Mouse (Mus musculus) T-helper 2 cell (primary cell): ENCODE measurements around the gene Cd3g.

Source experiments
- in situ Hi-C: fragments of 300-600 bp; cut with MboI, MseI; formaldehyde crosslinking; loops from one replicate; pipeline ENCODE4 v1.15.1; 2025; ENCODE audit warnings: high pct_unique_total_duplicates

Cd3g gene

DNA sequence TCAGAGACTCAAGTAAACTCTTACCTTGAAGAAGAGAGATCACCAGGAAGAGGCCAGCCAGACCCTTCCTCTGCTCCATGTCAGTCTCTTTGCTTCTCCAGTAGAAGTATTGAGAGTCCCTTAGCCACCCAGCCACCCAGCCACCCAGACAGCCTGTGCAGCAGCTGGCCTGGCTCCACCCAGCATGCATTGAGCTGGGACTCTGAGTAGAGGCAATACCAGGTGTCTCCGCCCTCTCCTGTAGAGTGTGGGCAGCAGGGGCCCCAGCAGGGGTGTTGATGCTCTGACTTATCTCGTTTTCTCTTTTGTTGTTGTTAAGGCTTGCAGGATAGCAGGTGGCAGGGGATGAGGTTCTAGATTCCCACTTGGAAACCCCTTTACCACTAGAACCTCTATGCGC, at the start of gene Cd3g:
TSS of gene Cd3g (minus strand) at position 190 of the 400 bp plus-strand sequence.
- in situ Hi-C loops: no loop called here

DNA sequence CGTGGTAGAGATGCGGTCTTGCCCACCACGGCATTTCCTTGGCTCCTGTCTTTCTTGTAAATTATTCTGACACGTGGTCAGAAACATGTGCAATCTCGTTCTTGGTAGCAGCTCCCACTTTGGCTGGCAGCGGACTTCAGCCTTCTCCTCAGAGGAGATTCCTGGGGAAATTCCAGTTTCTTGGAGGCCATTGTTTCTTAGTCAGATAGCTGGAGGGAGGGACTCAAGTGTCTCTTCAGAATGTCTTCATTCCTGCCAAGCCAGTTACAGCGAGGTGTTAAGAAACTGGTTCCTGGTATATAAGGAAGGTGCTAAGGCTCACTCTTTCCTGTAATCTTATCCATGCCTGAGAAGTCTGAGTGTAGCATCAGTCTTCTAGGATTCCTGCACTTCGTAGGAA, 47.1 kb upstream of the Cd3g start:
- in situ Hi-C loops: loop anchor here (5.0 to 10.0 kb wide), 2 partner anchors 115 to 377 kb away; no protein-coding TSS in a partner anchor

DNA sequence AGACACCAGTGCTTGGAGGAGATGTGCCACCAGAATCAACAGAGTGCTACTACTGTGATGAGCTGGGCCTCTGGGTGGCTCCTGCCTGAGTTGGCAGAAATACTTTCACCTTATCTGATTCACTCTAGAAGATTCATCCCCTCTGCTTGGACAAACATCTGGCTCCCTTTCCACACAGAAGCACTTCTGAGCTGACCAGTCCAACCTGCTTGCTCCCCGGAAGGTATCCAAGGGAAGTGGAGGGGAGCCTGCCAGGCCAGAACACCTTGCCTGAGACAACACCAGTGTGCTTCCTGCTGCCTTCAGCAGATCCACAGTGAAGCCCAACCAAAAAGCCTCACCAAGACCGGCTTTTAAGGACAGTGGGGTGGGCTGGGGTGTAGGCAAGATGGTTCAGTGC, 44.0 kb upstream of the Cd3g start:
- in situ Hi-C loops: loop anchor here (10.0 kb wide), 1 partner anchor 381 kb away; no protein-coding TSS in a partner anchor

DNA sequence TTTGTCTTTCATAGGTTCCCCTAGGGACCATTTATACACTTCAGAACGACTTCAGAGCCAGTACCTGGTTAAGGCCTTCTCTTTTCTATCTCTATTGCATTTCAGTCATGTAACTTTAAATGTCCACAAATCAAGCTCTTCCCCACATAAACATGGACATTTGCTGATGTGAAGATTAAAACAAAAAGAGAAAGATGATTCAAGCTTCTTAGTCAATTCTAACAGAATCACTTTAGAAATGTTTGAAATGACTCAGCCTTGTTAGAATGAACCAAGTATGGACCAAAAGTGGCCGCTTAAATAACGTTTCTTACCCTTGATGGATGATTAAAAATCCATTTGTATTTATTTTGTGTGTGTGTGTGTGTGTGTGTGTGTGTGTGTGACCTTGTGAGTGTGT, 43.4 kb upstream of the Cd3g start:
- in situ Hi-C loops: loop anchor here (10.0 kb wide), 1 partner anchor 381 kb away; no protein-coding TSS in a partner anchor

DNA sequence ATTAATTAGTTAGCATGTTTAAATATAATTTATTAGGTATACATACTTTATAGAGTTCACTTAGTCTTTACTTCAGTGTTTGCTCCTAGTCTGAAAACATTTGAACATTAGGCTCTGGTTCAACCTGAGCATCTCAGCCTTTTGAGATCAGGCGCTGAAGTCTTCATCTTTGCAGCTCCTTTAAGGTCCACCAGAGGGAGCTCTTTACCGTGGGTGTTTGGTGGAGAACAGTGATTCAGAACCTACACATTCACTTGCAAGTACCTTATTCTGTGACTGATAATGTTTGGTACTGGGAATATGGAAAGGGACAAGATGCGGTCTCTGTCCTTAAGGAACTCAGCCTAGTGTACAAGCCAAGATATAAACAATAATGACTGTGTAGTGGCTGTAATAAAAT, 42.6 kb upstream of the Cd3g start:
- in situ Hi-C loops: loop anchor here (10.0 kb wide), 1 partner anchor 382 kb away; no protein-coding TSS in a partner anchor

DNA sequence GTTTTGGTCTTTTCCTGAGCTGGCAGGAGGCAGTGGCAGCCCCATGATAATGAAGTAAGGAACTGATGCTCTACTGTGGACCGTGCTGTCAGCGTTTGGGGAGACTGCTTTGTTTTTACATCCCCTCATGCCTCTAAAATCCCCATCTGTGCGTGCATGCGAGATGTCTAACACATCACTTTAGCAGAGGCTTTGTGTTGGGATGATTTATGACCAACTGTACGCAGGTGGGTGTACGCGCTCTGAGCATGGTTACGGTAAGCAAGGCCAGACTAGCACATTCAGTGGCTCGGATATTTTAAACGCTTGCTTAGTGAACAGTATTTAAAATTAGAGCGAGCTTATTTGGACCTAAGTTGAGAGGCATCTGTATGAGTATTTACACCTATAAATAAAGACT, 37.8 kb upstream of the Cd3g start:
- in situ Hi-C loops: no loop called here

DNA sequence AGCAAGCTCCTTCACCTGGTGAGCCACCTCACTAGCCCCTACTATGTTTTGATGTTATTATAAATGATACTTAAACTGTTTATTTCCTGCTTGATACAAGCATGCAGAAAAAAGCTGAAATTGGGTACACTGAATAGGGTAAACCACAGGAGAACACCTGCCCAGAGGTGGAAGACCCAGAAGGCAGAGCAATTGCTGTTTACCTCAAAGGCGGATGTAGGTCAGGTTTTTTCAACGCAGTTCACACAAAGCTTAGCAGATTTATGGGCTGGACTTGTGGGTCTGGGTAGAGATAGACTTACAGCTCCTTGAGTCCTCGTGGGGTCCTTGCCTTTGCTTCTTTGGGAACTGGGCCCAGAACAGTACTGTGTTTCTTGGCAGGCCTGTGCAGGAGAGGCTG, 35.6 kb upstream of the Cd3g start:
- in situ Hi-C loops: no loop called here

DNA sequence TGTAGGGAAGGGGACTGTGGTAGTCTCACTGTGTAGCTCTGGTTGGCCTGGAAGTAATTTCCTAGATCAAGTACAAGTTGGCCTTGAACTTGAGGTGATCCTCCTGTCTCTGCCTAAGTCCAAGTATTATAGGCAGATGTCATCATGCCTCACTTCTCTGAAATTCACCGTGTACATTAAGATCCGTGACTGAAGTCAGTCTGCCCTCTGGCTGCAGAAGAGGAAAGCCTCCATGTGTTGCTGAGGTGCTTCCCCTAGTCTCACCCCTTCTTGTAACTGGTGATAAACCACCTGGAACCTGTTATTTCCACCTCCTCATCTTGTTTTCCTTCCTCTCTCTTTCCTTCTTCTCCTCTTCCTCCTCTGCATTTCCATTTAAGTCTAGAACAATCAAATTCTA, 34.6 kb upstream of the Cd3g start:
- in situ Hi-C loops: loop anchor here (5.0 kb wide), 1 partner anchor 42 kb away; the partner anchor contains the start of gene Mpzl3

DNA sequence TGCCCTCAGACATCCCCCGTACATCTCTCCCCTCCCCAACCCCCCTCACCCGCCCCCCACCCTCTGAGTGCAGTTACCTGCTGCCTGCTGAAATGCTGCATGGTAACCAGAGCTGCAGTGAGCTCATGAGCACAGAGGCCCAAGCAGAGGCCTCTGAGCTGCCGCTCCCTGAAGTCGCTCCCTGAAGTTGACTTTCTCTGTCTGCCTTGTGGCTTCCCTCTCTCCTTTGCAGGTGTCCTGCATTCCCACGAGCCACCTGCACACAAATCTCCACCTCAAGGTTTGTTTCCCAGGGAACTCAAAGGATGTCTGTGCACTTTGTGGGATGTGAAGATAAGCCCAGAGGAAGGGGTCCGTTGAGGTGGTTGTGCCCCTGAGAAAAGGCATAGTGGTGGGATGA, 31.1 kb upstream of the Cd3g start:
- in situ Hi-C loops: loop anchor here (5.0 kb wide), 1 partner anchor 46 kb away; the partner anchor contains the start of gene Mpzl3

DNA sequence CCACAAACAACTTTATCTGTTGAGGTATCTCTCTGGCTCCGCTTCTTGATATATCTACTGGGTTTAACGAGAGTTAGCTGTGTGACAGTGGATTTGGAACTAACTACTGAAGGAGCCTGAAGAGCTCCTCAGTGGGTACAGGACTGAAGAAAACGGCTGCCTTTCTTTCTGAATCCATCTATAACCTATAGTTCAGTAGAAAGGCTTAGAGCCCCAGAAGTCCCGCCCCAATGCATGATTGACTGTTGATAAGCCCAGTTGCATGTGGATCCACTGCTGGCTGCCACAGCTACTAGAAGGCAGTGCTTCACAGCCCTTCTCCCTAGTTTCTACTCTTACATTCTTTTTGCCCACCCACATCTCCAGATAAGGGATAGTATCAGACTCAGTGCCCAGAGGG, 30.2 kb upstream of the Cd3g start:
- in situ Hi-C loops: loop anchor here (5.0 kb wide), 1 partner anchor 47 kb away; the partner anchor contains the start of gene Mpzl3

DNA sequence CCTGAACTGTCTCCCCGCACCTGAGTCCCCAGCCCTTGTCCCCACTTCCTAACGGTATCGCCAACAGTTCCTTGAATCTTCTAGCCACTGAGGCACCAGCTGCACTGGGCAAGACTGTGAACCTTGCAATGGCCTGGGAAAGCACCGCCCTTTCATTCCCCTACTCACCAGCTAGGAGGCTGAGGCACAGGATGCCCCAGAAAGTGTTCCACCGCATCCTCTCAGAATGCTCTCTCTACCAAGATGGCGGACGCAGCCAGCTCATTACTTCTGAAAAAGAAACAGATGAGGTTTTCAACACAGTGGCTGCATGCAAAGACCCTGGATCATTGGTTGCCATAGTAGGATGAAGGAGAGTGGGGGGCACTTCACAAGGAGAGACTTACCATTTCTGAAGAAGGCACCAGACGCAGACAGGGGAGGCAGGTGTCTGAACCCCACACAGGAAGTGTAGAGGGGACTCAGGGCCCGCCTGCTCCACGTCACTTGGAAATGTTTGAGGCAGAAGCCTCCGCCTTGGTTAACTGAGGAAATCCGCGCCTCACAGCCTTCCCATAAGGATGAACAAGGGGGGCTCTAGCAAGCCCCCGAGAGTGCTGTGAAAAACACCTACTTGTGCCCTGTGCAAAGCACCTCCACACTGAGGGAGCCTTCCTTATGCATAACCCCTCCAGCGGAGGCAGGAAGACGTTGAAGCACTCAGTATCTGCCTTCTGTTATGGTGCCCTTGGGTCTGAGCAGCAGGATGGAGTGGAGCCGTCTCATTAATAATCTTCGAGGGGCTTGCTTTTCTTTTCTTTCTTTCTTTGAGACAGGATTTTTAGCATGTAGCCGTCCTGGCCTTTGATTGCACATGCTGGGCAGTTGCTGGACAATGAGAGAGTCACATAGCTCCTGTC, 29.2 kb upstream of the Cd3g start, which contains the start of gene Cd3e:
TSS of gene Cd3e (minus strand) at position 448 of the 899 bp plus-strand sequence.
- in situ Hi-C loops: loop anchor here (5.0 kb wide), 1 partner anchor 48 kb away; the partner anchor contains the start of gene Mpzl3

DNA sequence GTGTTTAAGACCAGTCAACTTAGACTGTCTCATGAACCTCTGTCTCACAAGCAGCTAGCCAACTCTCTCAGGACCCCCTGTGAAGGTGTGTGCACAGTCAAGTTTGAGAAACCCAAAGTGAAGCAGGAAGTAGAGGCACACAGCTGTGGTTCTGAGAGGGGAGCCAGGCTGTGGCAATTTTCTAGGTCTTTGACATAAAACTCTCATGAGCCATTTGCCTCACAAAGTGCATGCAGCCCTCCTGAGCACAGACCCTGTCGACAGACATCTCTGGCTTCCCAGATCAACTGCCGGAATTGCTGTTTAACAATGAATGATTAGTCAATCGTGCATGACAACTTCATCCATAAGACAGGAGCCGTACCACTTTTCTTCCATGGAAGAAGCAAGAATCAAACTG, 28.1 kb upstream of the Cd3g start:
- in situ Hi-C loops: no loop called here

DNA sequence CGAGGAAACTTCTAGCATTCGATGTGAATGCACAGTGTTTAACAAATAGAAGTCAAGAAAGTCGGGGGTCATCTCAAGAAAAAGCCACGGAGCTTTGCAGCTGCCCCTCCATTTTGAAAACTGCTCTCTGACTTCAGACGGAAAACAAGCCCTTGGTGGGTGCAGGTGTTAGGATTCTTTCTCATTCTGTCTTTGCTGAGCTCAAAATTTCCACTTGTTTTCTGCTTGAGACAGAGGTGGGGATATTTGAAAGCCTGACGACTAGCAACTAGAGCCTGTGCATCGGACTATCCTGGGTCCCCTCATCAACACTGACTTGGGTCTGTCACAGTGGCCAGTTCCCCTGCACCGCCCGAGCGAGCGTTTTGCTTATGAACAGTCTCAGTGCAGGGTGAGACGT, 27.2 kb upstream of the Cd3g start:
- in situ Hi-C loops: no loop called here

DNA sequence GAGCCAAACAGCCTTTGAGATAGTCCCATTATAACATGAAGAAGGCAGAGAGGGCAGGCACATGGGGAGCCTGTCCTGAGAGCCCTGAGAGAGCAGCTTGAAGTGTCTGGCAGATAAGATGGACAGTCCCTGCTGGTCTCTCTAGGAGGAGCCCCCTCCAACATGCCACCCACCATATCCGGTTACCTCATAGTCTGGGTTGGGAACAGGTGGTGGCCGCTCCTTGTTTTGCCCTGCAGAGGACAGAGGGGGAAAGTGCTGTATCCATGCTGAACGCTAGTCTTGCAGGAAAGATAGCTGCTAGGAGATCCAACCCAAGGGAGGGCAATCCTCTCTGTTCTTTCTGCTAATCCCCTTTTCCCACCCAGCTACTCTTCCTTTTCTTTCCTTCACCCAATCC, 20.0 kb upstream of the Cd3g start:
- in situ Hi-C loops: no loop called here

DNA sequence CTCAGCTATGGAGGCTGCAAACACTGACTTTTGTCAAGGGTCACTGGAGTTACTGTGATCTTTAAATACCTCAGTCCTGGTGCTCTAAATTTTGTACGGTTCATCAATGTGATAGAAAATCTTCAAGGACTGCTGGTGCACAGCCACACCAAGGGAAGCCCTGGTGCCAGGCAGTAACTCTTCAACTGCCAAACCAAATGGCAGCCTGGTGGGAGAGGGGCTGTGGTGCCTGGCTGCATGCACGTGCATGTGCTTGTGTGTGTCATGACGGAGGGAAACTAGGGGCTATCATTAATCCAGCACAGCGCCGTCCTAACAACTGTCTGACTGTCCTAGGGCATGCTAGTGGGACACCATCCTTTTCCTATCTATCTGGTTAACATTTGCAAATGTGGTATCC, 19.5 kb upstream of the Cd3g start:
- in situ Hi-C loops: no loop called here

DNA sequence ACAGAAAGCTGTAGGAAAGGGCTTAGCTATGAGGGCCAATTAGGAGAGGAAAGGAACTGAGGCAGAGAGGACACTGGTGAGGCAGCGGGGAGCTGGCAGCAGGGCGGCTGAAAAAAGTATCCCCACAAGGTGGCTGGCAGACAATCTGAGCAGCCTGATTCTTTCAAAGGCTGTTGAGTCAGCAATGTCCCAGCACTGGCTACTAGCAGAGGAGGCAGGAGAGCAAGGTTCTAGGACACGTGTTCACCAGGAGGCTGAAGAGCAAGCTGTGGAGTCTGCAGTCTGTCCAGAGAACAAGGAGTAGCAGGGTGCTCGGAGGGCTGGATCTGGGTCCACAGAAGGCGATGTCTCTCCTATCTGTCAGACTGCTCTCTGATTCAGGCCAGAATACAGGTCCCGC, 18.9 kb upstream of the Cd3g start:
- in situ Hi-C loops: no loop called here

DNA sequence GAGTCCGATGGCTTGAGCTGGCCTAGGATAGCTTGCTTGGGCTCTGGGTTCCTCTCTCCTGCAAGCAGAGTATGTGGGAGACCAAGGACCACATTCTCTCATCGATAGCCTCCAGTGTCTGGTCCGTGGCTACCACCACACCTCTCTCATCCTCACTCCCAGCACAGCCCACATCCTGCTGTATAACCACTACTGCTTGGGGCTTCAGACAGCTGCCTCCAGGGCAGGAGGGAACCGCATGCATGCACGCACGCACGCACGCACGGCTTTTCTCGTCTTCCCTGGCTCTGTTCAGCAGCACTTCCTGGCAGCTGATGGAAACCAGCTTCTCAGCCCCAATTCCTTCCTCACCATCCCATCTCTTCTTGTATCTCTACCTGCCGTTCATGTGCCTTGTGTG, 17.9 kb upstream of the Cd3g start:
- in situ Hi-C loops: no loop called here

DNA sequence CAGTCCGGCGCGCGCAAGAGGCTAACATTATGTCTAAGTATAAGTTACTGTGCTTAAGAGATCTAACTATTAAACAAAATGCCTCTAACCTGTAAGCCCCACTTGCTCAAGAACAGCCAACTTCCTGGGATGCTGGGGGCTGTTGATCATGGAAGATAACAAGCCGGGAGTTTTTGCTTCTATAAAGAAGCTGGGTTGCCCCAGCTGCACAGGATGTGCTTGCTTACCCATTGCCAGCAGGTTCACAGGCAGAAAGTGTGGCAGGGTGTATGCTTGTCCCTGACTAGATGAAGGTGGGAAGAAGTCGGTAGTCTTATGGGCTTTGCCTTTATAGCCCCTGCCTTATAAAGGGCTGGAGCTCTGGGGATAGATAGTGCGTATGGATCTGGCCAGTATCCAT, 16.4 kb upstream of the Cd3g start:
- in situ Hi-C loops: no loop called here

DNA sequence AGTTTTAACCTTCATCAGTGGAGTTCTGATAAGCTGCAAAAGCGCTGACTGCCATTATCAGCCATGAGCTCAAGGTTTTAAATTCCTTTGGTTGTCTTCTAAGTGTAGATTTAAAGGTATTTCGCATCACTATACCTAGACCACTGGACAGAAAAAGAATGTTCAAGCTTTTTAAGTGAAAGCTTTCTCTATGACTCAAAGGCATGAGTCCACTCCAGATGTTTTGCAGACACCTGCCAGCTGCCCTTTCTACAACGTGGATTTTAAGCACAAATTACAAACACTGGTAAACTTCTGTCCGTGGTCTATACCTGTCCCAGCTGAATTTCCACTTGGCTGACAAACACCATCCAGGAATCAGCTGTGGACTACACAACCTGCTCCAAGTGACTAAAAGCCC, 14.7 kb upstream of the Cd3g start:
- in situ Hi-C loops: no loop called here

DNA sequence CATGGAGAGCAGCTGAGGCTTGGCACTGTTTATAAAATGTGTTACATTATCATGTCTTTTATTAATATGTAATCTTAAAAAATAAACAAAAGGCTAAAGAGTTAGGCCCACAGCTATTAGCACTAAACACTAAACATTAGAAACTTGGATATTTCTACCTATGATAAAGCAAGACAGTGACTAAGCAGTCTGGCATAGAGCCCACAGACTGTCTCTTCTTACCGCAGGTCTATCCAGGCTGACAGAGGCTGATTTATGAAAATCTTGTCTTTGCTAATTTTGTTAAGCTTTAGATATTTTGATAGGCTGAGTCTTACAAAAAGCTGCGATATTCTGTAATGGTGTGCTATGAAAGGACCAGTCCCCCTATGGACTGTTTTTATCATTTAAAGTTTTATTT, 13.0 kb upstream of the Cd3g start:
- in situ Hi-C loops: no loop called here

DNA sequence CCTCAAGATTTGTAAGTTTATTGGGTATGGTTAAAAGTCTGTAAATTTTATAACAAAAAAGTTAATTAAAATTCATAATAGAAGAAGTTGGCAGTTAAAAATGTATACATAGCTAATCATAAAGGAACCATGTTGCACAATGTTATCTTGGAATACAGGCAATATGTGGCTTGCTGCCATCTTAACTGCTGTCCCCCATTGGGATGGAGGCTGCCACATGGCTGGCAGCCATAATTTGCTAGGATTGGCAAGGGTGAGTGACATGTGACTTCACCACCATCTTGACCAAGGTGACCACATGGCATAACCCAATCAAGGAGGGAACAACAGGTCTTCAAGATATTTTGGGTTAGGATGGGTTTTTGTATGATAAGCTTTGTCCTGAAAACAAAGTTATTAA, 12.0 kb upstream of the Cd3g start:
- in situ Hi-C loops: no loop called here

DNA sequence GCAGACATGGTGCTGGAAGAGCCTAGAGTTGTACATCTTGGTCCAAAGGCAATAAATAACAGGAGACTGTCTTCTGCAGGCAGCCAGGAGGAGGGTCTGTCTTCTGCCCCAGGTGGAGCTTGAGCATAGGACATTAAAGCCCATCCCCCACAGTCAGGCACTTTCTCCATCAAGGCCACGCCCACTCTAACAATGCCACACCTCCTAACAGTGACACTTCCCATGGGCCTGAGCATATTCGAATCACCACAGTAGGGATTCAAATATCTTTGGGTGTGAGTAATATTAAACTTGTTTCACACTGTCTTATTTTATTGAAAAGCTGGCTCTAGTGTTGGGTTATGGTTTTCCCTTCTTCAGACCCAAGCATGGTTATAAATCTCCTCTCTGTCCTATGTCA, 11.6 kb upstream of the Cd3g start:
- in situ Hi-C loops: no loop called here

DNA sequence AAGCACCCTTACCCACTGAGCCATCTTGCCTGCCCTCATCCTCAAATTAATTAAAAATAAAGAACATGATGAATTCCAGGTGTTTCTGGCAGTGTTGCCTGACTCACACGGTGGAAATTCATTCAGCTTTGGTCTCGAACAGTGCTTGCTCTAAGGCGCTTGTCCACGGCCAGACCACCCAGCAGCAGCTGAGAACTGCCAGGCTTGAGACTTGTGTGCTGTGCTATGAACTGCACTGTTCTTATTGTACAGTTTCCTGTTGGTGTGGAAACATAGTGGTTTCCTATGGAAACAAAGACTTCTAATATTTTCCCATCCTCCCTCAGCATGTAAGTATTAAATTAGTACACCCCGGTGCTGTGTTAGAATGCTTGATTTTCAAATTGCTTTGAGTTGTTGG, 6.7 kb upstream of the Cd3g start:
- in situ Hi-C loops: no loop called here
